Mouse (Mus musculus) lung, adult 2 months (tissue): ENCODE measurements at regions not wholly inside any gene's neighbourhood (a gene's known extent, or its start where the extent isn't known, plus 50 kb on each side); places are given as distances from the start of the nearest gene placed in this dataset.

Experiments
- CTCF ChIP-seq: fragments of 200-500 bp; IDR thresholded peaks from 2 replicates; pipeline ENCODE4 v1.5.1; 2011; ENCODE audit warnings: mild to moderate bottlenecking, low read length, control low read depth; ENCODE audit not compliant: insufficient read depth
- POLR2A ChIP-seq: fragments of 200-500 bp; IDR thresholded peaks from 2 replicates; pipeline ENCODE4 v1.6.1; 2011; ENCODE audit warnings: low read depth, mild to moderate bottlenecking, control low read depth, low read length, borderline replicate concordance; ENCODE audit errors: extremely low read depth

DNA sequence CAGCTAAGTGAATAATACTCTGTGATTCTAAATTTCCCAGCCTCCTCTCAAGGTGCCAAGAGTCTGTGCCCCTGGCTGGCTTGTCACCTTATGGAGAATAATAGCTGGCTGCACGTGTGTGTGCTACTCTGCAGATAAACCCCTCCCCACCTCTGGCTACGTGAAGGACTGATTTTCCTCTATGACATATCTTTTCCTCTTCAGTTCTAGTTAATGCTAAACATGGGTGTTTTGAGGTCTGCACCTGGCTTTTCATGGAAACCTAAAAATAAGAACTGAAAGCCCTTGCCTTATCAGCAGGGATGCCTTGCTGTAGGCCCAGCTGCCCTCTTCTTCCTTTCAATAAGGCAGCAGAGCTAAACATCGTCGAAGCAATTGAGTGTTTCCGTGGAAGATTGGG is 321.5 kb downstream of the Gadd45g start:
- no peak for TF ChIP-seq CTCF
- TF ChIP-seq POLR2A: no peak
